Mouse (Mus musculus): ENCODE results near the gene Ace3.

Ace3 gene

GRCm38 (mm10) chr11:106036548-106037417, 42.3 kb downstream of the Ace3 start, which contains the start of gene Dcaf7:
TSS of gene Dcaf7 (plus strand) at chr11:106036872.
- intact Hi-C loops (cut with DNase I): loop anchor here (5.0 kb wide), 1 partner anchor 46 kb away; the partner anchor contains the start of gene Map3k3

- intact Hi-C loops (cut with DNase I): loop anchor here (5.0 kb wide), 1 partner anchor 45 kb away; the partner anchor contains the start of gene Map3k3
These were observed 42.9 kb downstream of the Ace3 start for GRCm38 (mm10) chr11:106037418-106037751.

DNA sequence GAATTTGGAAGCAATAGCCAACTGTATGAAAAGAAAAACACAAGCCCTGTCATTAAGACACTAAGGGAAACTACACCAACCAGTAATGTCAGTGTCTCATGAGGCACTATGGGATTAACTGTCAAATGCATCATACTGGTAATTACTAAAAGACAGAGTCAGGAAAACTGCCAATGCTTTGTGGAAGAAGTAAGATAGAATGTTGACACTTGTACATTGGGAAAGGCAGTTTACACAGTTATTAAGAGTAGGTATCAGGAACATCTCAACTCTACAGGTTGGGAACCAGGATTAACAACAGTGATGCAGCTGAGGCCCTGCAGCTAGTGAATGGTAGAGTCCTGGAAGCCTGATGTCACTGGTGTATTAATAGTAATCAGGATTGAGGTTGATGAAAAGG, 49.9 kb downstream of the Ace3 start:
- intact Hi-C loops (cut with DNase I): no loop called here

- intact Hi-C loops (cut with DNase I): no loop called here
These were observed 50.8 kb downstream of the Ace3 start for GRCm38 (mm10) chr11:106045256-106045655.

DNA sequence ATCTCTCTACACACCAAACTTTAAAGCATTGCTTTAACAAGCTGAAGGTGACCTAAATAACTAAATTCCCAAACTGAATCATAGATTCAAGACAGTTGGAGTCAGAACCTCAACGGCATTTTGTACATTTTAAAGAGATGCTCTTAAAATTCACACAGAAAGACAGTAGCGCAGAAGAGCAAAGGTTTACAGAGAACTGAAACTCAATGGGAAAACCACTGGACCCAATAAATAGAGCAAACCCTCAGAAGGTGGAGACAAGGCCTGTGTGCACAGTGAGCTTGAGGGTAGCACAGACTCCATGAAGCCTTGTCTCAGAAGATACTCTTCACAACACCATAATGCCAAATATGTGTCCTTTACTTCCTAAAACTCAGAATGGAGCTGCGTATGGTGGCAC, 51.3 kb downstream of the Ace3 start:
- intact Hi-C loops (cut with DNase I): no loop called here

GRCm38 (mm10) chr11:106046584-106046983, 52.1 kb downstream of the Ace3 start:
- intact Hi-C loops (cut with DNase I): no loop called here

DNA sequence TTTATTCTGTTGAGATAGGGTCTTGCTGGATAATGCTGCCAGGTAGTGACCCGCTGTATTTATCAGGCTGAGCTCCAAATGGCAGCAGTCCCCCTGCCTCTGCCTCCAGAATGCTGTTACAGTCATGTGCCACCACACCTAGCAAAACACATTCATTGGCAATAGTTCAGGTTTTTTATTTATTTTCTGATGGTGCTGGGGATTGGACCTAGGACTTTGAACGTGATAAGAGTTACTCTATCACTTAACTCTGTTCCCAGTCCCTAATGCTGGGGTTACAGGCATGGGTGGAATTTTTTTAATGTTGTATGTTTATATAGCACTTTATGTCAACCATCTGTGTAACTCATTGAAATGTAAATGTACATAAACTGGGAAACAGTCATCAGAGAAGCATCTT, 59.4 kb downstream of the Ace3 start:
- intact Hi-C loops (cut with DNase I): no loop called here

- intact Hi-C loops (cut with DNase I): no loop called here
These were observed 60.1 kb downstream of the Ace3 start for GRCm38 (mm10) chr11:106054600-106054999.
